Mouse (Mus musculus) induced T-regulatory cell, adult 2 months (primary cell): ENCODE results near the gene 6330409D20Rik.
A peak's percentile ranks its signal among the peaks of the same experiment; 100 is the strongest.

ENCODE experiments used
- DNase-seq: peaks from one replicate; pipeline ENCODE4 v3.0.0-alpha.2; 2012; ENCODE audit warnings: low read depth

6330409D20Rik gene

DNA sequence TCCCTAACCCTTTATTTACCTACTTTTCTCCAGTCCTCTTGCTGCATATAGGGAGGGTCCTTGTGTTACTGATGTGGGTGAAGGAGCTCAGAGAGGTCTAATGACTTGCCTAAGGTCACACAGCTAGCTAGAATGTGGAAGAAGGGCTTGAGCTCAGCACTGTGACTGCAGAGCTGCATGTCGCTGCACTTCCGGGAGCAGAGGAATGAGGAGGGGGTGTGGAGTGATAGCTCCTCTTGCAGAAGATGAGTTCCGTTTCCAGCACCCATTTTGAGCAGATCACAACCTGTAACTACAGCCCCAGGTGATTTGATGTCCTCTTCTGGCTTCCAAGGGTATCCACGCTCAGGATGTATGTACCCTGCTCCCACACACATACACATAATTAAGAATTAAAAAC, 16.7 kb downstream of the 6330409D20Rik start:
- peak; percentile 55 for DNase-seq

DNA sequence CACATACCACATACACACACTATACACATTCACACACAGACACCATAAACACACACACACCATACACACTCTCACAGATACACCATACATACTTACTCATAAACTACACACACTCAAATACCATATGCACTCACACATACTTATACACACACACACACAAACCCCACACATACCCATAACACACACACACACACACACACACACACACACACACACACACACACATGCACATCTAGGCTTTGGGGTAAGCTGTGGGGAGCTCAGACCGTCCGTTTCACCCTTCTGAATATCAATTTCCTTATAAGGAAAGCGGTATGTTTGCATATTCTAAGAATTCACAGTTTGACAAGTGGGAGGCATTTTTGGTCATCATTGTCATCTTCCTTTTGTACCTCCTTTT, 18.2 kb downstream of the 6330409D20Rik start:
- DNase-seq, result peak; percentile 64

DNA sequence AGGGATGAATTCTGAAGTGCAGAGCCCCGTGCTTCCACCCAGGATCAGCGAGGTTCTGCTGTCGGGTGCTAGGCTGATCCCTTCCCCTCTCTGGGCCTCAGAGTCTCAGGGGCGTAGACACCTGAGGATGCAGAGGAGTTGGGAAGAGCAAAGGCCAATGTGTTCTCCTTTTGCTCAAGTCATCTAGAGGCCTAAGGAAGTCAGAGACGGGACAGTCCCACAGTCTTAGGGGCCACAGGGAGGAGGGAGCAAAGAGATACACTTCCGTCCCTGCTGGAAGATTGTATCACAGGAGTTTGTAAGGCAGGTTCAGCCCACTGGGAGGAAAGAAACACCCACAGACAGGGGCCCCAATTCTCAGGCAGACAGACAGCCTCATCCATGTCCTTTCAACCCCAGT, 18.8 kb downstream of the 6330409D20Rik start:
- DNase-seq, result peak; percentile 80

GRCm38 (mm10) chr2:32720681-32721229, 20.1 kb downstream of the 6330409D20Rik start, which contains the start of gene Sh2d3c:
TSS of gene Sh2d3c (plus strand) at chr2:32721055.
- peak; percentile 68 for DNase-seq

- peak; percentile 30 for DNase-seq
Measured at GRCm38 (mm10) chr2:32720053-32720452, 20.8 kb downstream of the 6330409D20Rik start.

GRCm38 (mm10) chr2:32718761-32719160, 22.1 kb downstream of the 6330409D20Rik start:
- no peak for DNase-seq

- peak; percentile 88 for DNase-seq
Measured at GRCm38 (mm10) chr2:32714987-32715425, 25.8 kb downstream of the 6330409D20Rik start.

DNA sequence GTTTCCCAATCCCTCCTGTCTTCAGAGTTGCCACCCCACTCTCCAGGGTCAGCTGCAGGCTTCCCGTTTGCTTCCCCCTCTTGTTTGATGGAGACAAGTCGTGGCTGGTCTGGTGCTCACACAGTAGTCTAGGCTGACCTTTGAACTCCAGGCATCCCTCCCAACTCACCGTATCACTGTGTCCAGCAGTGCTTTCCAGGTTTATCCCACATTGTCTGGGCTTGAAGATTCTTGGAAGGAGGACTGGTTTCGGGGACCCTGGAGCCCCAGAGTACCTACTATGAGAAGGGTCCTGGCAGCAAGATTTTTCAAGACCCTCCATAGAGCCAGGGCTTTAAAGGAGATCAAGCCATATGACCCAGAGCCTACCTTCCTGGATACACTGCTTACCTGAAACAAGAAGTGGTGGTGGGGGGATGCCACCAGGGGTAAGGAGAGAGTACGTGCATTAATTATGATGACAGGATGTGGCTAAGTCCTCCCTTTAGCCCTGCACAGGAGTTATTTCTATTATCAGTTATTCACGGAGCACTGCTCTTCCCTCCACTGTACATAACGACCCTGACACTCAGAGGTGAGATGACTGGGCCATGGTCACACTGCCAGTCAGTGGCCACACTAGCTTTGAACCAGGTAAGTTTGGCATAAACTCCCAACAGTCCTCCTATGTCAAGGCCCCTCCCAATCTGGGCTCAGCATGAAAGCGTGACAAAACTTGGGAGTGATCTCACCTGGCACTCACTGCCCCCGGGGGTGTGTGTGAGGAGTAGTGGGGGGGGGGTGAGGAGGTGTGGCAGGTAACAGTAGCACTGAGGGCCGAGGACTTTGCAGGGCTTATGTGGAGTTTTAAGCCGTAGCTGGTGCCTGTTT, 26.5 kb downstream of the 6330409D20Rik start:
- DNase-seq, result no peak

DNA sequence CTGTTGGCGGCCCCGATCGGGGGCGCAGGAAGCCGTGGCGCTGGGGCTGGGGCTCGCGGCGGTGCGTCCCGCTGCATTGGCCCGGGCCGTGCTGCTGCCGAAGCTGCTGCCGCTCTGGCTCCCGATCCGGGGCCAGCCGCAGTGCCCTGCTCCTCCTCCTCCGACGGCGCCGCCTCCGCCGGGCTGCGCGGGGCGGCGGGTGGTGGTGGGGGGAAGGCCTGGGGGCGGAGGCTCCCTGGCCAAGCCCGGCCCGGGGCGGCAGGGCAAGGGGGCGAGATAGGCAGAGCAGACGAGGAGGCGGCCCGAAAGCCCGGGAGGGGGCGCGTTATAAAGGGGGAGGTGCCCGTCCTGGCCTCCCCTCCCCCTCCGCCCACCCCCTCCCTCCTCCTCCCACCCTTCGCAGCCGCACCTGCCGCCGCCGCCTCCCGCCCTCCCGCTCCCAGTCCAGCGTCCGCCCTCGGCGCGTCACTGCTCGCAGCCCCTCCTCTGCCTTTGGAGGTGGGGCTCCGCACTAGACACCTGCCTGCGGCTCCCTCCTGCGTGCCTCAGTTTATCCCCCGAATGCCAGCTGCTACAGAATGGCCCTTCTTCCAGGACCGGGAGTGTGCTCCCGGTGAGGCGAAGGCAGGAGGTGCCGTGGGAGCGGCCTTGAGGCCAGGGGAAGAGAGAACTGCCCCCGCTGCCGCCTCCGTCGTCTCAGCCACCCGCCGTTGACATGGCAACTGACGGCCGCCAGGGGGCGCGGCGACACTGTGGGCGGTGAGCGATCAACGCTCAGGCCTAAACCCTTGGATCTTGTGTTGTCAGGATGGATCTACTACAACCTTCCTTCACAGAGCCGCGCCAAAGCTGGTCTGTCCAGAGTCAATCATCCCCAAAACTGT, 27.6 kb downstream of the 6330409D20Rik start, which contains the start of gene Cdk9:
Cdk9 (minus strand) TSS at position 143 of the 884 bp plus-strand sequence.
- DNase-seq, result peak; percentile 95

DNA sequence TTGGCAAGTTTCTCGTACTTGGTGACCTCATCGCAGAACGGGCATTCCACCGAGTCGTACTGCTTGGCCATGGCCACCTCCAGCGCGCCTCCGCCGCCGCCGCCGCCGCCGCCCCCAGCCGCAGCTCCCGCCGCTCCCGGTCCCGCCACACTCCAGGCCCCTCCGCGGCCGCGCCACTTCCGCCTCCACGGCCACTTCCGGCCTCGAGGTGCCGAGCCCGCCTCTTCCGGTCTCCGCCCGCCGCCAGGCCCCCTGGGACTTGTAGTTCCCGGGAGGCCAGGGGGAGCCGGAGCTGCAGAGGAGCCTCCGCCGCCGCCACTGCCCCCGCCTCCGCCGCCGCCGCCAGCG, 28.3 kb downstream of the 6330409D20Rik start:
- DNase-seq, result peak; percentile 95

- DNase-seq, result peak; percentile 82
Measured at GRCm38 (mm10) chr2:32712108-32712551, 28.7 kb downstream of the 6330409D20Rik start.

DNA sequence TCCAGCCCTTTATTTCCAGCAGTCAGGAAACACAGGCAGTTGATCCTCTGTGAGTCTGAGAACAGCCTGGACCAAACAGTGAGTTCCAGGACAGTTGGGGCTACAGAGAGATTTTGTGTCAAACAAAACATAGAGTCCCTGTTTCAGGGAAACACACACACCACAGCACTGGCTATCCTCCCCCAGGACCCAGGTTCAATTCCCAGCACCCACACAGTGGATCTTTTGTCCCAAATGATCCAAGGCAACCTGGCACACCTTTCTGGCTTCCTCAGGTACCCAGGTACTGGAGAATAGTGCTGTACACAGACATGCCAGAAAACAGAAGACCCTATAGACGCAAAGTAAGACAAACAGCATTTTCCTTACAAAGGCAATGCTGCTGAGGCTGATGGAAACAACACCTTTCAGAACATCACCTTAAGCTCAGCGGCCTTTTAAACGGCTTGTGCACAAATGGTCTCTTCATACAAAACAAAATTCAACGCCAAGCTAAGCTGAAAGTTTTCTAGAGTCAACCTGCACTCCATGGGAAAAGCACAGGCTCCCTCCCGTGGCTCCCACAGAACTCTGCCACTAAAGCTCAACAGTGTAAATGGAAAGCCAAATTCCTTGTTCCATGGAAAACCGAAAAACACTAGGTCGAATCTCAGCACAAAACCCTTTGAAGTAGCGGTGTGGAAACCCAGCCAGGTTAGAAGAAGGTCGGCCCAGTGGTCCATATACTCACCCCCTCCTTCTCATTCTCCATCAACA, 29.3 kb downstream of the 6330409D20Rik start:
- no peak for DNase-seq

- no peak for DNase-seq
Measured at GRCm38 (mm10) chr2:32710425-32710824, 30.4 kb downstream of the 6330409D20Rik start.

GRCm38 (mm10) chr2:32709521-32710137, 31.2 kb downstream of the 6330409D20Rik start:
- DNase-seq, result no peak

GRCm38 (mm10) chr2:32708643-32709042, 32.2 kb downstream of the 6330409D20Rik start:
- peak; percentile 86 for DNase-seq

DNA sequence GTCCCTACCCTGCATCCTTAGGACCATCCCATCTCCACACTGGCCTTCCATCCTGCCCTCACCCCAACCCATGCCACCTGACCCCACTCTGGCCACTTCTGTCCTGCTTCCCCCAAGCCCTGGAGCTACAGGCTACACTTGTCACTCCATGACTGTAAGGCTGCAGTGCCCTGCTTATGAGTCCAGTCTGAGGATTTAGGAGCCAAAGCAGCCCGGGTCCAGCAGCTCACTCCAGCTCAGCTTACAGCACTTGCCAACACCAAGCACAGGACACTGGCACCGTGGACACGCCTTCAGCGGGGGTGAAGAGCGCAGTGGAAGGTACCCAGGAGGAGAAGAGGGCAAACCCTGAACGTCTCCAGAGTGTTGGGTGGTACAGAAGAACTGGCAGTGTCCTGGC, 33.8 kb downstream of the 6330409D20Rik start:
- DNase-seq, result no peak

GRCm38 (mm10) chr2:32705018-32705417, 35.8 kb downstream of the 6330409D20Rik start:
- DNase-seq, result no peak

DNA sequence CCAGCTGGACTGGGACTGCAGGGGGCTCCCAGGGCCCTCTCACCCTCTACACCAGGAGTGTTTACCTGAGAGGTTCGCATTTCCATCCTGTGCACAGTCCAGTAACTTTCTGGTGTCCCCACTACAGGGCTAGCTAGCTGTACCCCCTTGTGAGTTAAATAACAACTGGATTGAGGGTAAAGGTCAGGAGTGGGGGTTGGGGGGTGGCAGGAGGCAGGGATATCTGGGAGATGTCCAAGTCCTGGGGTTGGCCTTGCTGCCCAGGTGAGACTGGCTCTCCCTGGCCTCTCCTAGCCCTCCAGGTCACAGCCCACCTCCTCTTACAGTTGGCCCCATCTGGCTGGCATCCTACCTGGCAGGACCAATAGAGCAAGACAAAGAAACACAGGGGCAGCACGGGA, 36.8 kb downstream of the 6330409D20Rik start, which contains the start of gene Fpgs:
Fpgs (minus strand) TSS at position 125 of the 401 bp plus-strand sequence.
- no peak for DNase-seq

GRCm38 (mm10) chr2:32703046-32703445, 37.8 kb downstream of the 6330409D20Rik start:
- DNase-seq, result no peak

- DNase-seq, result no peak
Measured at GRCm38 (mm10) chr2:32700966-32701743, 39.7 kb downstream of the 6330409D20Rik start.
